7 mouse cellular contexts compared by ENCODE assay signal in the genomic region with DNA sequence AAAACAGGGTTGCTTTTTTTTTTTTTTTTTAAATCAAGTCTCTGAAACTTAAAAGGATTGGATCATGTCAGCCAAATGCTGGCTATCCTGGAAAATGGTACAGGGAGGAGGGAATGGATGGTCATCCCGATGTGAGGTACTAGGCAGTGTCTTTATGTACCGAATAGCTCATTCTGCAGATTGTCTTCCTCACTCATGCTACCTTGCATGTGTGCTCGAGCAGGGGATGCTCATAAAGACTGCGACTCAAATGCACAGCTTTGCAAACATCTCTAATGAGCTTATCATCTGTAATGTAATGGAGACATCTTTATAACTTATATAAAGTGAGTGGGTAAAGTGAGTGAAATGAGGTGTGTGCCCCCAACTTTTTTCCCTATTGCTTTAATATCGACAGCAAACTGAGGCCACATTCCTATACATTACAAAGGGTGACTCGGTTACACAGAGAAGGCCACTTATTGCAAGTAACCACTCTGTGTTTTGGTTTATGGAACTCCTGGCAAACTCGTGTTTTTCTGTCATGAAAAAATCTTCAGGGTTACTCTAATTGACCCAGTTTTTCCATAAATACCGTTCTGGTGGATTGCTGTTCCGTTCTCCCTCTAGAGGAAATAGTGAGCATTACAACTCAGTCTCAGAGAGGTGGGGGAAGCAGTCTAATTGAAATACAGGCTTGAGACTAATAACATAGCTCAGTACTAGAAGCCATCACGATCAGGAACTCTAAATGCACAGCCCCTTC.
A peak's percentile ranks its signal among the peaks of the same experiment; 100 is the strongest.
DNase-seq lines count a peak whose midpoint lies in the region; ATAC-seq and TF ChIP-seq lines count a peak whose summit lies in the region.

No protein-coding gene starts in this region.

- no peak overlapping the region for H3K4me3 ChIP-seq in hindbrain, embryonic 15.5 days
- H3K4me3 ChIP-seq in stomach, postnatal 0 days (ENCODE audit: low read depth, low read length): no peak overlapping the region

- 0 out of 2 replicates have a peak overlapping the region, but pooled peaks have one; percentile 17 for H3K4me2 ChIP-seq in hindbrain, embryonic 15.5 days
- no peak overlapping the region for H3K4me2 ChIP-seq in stomach, postnatal 0 days (replicated peaks; ENCODE audit: low read depth)

- H3K9ac ChIP-seq in hindbrain, embryonic 15.5 days: no peak overlapping the region
- H3K9ac ChIP-seq in stomach, postnatal 0 days (ENCODE audit: low read length): no peak overlapping the region

- H3K27me3 ChIP-seq in hindbrain, embryonic 15.5 days: no peaks in the 10 kb centered on the region
- H3K27me3 ChIP-seq in stomach, postnatal 0 days (ENCODE audit: control insufficient read depth, insufficient read depth, low read length): no peaks in the 10 kb centered on the region

- DNase-seq in right cerebral cortex, adult 2 months (ENCODE audit: low spot score in 2 of 2): peak; percentile 23 to 34
- no peak for DNase-seq in right cerebral cortex, postnatal 4 days
- peak; percentile 16 for DNase-seq in WW6 (ENCODE audit: low read depth, low spot score)
- DNase-seq in embryo, embryonic 11.5 days (ENCODE audit: low read depth, low spot score): peak; percentile 30
- peak; percentile 68 for DNase-seq in lung, postnatal 36 days
- peak; percentile 16 for DNase-seq in stomach, postnatal 0 days (ENCODE audit: low spot score)

- peaks cover 21% of the 10 kb centered on the region for H3K4me1 ChIP-seq in hindbrain, embryonic 15.5 days (replicated peaks)
- H3K4me1 ChIP-seq in stomach, postnatal 0 days (replicated peaks; ENCODE audit: control insufficient read depth, insufficient read depth): no peaks in the 10 kb centered on the region; the same call in 1 of the 2 replicates

- H3K27ac ChIP-seq in hindbrain, embryonic 15.5 days (replicated peaks): peak overlapping the region; percentile 35; the same call in 1 of the 2 replicates
- H3K27ac ChIP-seq in stomach, postnatal 0 days (replicated peaks): no peak overlapping the region

- no peaks in the 10 kb centered on the region for H3K9me3 ChIP-seq in hindbrain, embryonic 15.5 days
- no peaks in the 10 kb centered on the region for H3K9me3 ChIP-seq in stomach, postnatal 0 days (ENCODE audit: control insufficient read depth, low read length)

- peak; percentile 89 for TF ChIP-seq CTCF in stomach, postnatal 0 days (IDR thresholded peaks at IDR 0.05; ENCODE audit: low read depth)

- WGBS in hindbrain, embryonic 15.5 days: 51% methylated on average over 10 of the region's 10 CpGs
- 50% methylated on average over 10 of the region's 10 CpGs for WGBS in stomach, postnatal 0 days

- H3K36me3 ChIP-seq in hindbrain, embryonic 15.5 days: no peaks in the 10 kb centered on the region
- H3K36me3 ChIP-seq in stomach, postnatal 0 days (ENCODE audit: control insufficient read depth, insufficient read depth, low read length): no peaks in the 10 kb centered on the region

- TF ChIP-seq EP300 in stomach, postnatal 0 days (optimal IDR thresholded peaks at IDR 0.05): no peak

- peak; percentile 59 for ATAC-seq in hindbrain, embryonic 15.5 days (ENCODE audit: low FRiP score, low read depth)
- ATAC-seq in stomach, postnatal 0 days (ENCODE audit: low FRiP score, low TSS enrichment): no peak
